8 mouse cellular contexts compared by ENCODE assay signal in the genomic region with DNA sequence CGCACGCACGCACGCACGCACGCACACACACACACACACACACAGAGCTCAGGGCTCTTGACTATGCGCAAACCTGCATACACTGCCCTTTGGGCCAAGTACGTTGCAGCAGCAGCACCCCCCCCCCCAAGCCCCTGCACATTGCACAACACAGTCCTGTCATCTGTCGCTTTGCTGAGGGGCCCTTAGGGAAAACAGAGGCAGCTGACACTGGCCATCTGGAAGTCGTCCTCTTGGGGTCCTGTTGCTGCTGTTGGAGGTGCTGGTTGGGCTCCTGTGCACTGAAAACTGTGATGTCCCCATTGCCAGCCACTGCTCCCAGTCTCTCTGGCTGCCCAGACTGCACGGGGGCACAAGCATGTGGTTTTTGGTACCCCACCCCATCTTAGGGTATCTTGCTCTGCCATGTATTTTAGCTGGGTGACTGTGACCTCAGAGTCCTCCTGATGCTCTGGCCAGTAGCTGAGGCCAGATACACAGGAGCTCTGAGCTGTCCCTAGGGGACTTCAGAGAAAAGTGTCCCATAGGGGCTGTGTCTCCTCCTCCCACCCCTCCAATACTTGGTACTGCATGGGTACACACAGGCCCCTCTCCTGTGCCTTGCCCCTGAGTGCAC. TPM values are rescaled to one million over a fixed set of nuclear protein-coding genes. Genes with fewer than 3 reads are reported as not detected.
A peak's percentile ranks its signal among the peaks of the same experiment; 100 is the strongest.
DNase-seq lines count a peak whose midpoint lies in the region.

No protein-coding gene starts in this region.

- peak; percentile 29 for DNase-seq in cerebellum, adult 9-10 months
- no peak for DNase-seq in cerebellum, adult 8-10 months
- DNase-seq in embryo, embryonic 11 days, result peak; percentile 60
- DNase-seq in heart, postnatal 10 days, result peak; percentile 60 to 66
- DNase-seq in lung, postnatal 14 days, result peak; percentile 44
- DNase-seq in layer of hippocampus, adult 18-20 months (ENCODE audit: low spot score in 2 of 2), result no peak
- DNase-seq in thymus, postnatal 14 days, result no peak
- DNase-seq in urinary bladder, adult 18-20 months (ENCODE audit: low spot score in 2 of 2), result no peak

- intact Hi-C loops in heart, postnatal 10 days (cut with DNase I), result loop anchor here (2.0 kb wide), 1 partner anchor 57 kb away; a partner anchor contains a TSS

RNA-seq across cellular contexts. Expression of a gene that starts 57.0 kb away (rescaled TPM):
- total RNA-seq in heart, postnatal 10 days (2021), result 10 to 100 TPM; 27.8 to 37.9 TPM
- total RNA-seq in layer of hippocampus, adult 18-20 months (2021), result 10 to 100 TPM; 21.9 to 22.9 TPM

Comparison
In these comparisons a context has a peak if more than half of its experiments do, and no peak if none do; other contexts are left out.
1. DNase-seq: peak in cerebellum, adult 9-10 months (single experiment), embryo, embryonic 11 days (single experiment), heart, postnatal 10 days (2 of 2) and lung, postnatal 14 days (single experiment); none in cerebellum, adult 8-10 months (single experiment), layer of hippocampus, adult 18-20 months (0 of 2), thymus, postnatal 14 days (single experiment) and urinary bladder, adult 18-20 months (0 of 2).